Mouse (Mus musculus): ENCODE measurements around the gene Slc7a1. TPM values are rescaled to one million over a fixed set of nuclear protein-coding genes. Genes with fewer than 3 reads are reported as not detected.

Slc7a1 gene
- total and polyA plus RNA-seq, 3 experiments: 64.1 to 133 (median 80.9) TPM

DNA sequence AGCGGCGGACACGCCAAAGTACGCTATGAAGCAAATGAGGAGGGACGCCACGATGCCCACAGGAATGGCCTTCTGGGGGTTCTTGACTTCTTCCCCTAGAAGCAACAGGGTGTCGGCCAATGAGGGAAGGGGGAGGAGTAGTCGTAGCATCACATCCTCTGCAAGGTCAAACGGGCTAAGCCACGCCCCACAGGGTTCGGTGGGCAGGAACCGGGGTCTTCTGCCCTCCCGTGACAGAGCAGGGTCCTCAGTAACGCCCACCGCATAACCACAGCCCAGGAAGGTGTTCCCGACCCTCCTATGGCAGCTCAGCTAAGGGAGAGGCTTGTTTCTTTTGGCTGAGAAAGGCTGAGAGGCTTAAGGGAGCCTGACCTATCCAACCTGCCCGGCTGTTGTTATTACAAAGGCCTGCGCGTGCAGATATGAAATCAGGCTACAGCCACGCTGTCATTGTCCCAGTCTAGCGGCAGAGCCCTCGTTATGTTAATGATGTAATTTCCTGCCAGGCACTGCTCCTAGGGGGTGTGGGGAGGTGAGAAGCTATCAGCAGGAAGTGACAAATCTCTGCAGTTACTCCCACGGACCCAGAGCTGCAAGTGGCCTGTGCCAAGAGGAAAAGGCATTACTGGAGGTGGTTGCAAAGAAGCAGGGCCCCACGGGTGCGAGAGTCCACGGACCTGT lies 57.5 kb downstream of the Slc7a1 start:
- no peaks in the 10 kb centered on the region for H3K27me3 ChIP-seq (ENCODE audit: control insufficient read depth in 1 of 2, insufficient read depth in 2 of 2, low read length in 2 of 2)
- H3K9ac ChIP-seq (ENCODE audit: control insufficient read depth, low read depth, low read length, poor library complexity, severe bottlenecking): no peak overlapping the region
- H3K79me2 ChIP-seq (ENCODE audit: control insufficient read depth, insufficient read depth, low read length, poor library complexity): no peaks in the 10 kb centered on the region
- no peak overlapping the region for H3K27ac ChIP-seq (ENCODE audit: control insufficient read depth, low read depth, low read length)
- H3K36me3 ChIP-seq (ENCODE audit: control insufficient read depth in 1 of 2, insufficient read depth in 2 of 2, low read length in 2 of 2): peaks cover 4 to 47% of the 10 kb centered on the region in 2 experiments
- no peaks in the 10 kb centered on the region for H3K4me1 ChIP-seq (ENCODE audit: control insufficient read depth in 1 of 2, insufficient read depth in 2 of 2, low read length in 2 of 2)
- peak; percentile 77 for DNase-seq (ENCODE audit: low read depth, low spot score)
- no peak overlapping the region for H3K4me3 ChIP-seq (ENCODE audit: control insufficient read depth in 1 of 2, insufficient read depth in 1 of 2, low read depth in 2 of 2, low read length in 2 of 2)
- no peaks in the 10 kb centered on the region for H3K9me3 ChIP-seq (replicated peaks; ENCODE audit: insufficient read depth, low read length)
- TF ChIP-seq POLR2AphosphoS2 (IDR thresholded peaks at IDR 0.05; ENCODE audit: low read length) (0 out of 2 replicates have a peak, but pooled peaks have one; percentile 36), POLR2AphosphoS5 (IDR thresholded peaks at IDR 0.05; ENCODE audit: borderline replicate concordance, low read depth, low read length) (no peak), MEF2A (IDR thresholded peaks at IDR 0.05; ENCODE audit: extremely low read depth, insufficient replicate concordance, low read depth, low read length, poor library complexity, severe bottlenecking) (no peak), SMC3 (IDR thresholded peaks at IDR 0.05; ENCODE audit: low read depth, low read length) (no peak), MAX (IDR thresholded peaks at IDR 0.05; ENCODE audit: low read length) (peak; percentile 45; the same call in 1 of the 2 replicates), HCFC1 (IDR thresholded peaks at IDR 0.05; ENCODE audit: low read depth, low read length) (no peak), SIN3A (IDR thresholded peaks at IDR 0.05; ENCODE audit: low read length) (peak; percentile 37; the same call in 1 of the 2 replicates), GATA1 (IDR thresholded peaks at IDR 0.05; ENCODE audit: low read depth, low read length) (peak; percentile 50; the same call in 1 of the 2 replicates), KAT2A (conservative IDR thresholded peaks at IDR 0.05; ENCODE audit: low read depth, low read length) (no peak), TAL1 (IDR thresholded peaks at IDR 0.05; ENCODE audit: low read length) (peak; percentile 70), USF2 (IDR thresholded peaks at IDR 0.05; ENCODE audit: borderline replicate concordance in 1 of 2, insufficient read depth in 1 of 2, low read depth in 1 of 2, low read length in 2 of 2) (no peak), NRF1 (IDR thresholded peaks at IDR 0.05; ENCODE audit: insufficient read depth, low read depth, low read length, poor library complexity, severe bottlenecking) (no peak), BHLHE40 (IDR thresholded peaks at IDR 0.05; ENCODE audit: borderline replicate concordance, low read depth, low read length) (0 out of 2 replicates have a peak, but pooled peaks have one; percentile 17), MYC (IDR thresholded peaks at IDR 0.05; ENCODE audit: low read depth, low read length) (no peak), CHD1 (IDR thresholded peaks at IDR 0.05; ENCODE audit: low read depth, low read length) (no peak), JUND (IDR thresholded peaks at IDR 0.05; ENCODE audit: low read depth, low read length) (no peak), MYB (IDR thresholded peaks at IDR 0.05; ENCODE audit: low read depth, low read length) (no peak), RAD21 (IDR thresholded peaks at IDR 0.05; ENCODE audit: low read depth, low read length) (no peak), TBP (IDR thresholded peaks at IDR 0.05; ENCODE audit: low read depth, low read length) (no peak), RCOR1 (IDR thresholded peaks at IDR 0.05; ENCODE audit: low read depth, low read length) (peak; percentile 96), TCF12 (IDR thresholded peaks at IDR 0.05; ENCODE audit: low read depth, low read length) (peak; percentile 52; the same call in 1 of the 2 replicates), MAFK (IDR thresholded peaks at IDR 0.05; ENCODE audit: borderline replicate concordance, low read depth, low read length) (no peak), GABPA (IDR thresholded peaks at IDR 0.05; ENCODE audit: low read depth, low read length) (no peak), ETS1 (IDR thresholded peaks at IDR 0.05; ENCODE audit: low read depth, low read length) (peak; percentile 81), CHD2 (IDR thresholded peaks at IDR 0.05; ENCODE audit: low read length) (no peak), NELFE (IDR thresholded peaks at IDR 0.05; ENCODE audit: low read depth, low read length) (no peak), MAZ (IDR thresholded peaks at IDR 0.05; ENCODE audit: low read depth, low read length) (no peak), ZC3H11A (IDR thresholded peaks at IDR 0.05; ENCODE audit: low read depth, low read length) (no peak), ZKSCAN1 (IDR thresholded peaks at IDR 0.05; ENCODE audit: low read depth, low read length) (no peak), POLR2A (IDR thresholded peaks at IDR 0.05; ENCODE audit: control insufficient read depth in 1 of 2, insufficient read depth in 1 of 2, low read depth in 1 of 2, low read length in 2 of 2, poor library complexity in 1 of 2) (no peak), MXI1 (IDR thresholded peaks at IDR 0.05; ENCODE audit: low read depth, low read length) (0 out of 2 replicates have a peak, but pooled peaks have one; percentile 27), EP300 (IDR thresholded peaks at IDR 0.05; ENCODE audit: low read depth in 1 of 2, low read length in 2 of 2) (peak; percentile 65 to 78), E2F4 (IDR thresholded peaks at IDR 0.05; ENCODE audit: borderline replicate concordance, low read depth, low read length) (no peak), ELF1 (IDR thresholded peaks at IDR 0.05; ENCODE audit: low read depth, low read length) (no peak), ZNF384 (IDR thresholded peaks at IDR 0.05; ENCODE audit: low read depth, low read length) (no peak), ZMIZ1 (IDR thresholded peaks at IDR 0.05; ENCODE audit: low read depth, low read length) (no peak), CTCF (IDR thresholded peaks at IDR 0.05 in 2 of 3, conservative IDR thresholded peaks at IDR 0.05 in 1 of 3; ENCODE audit: control insufficient read depth in 1 of 3, insufficient read depth in 1 of 3, low read depth in 2 of 3, low read length in 3 of 3, poor library complexity in 1 of 3, severe bottlenecking in 1 of 3) (no peak)

All from MEL (cell line).